Mouse (Mus musculus) naive thymus-derived CD4-positive, alpha-beta T cell, adult 5 months (primary cell): ENCODE data around the gene Olfr866. TPM values are rescaled to one million over a fixed set of nuclear protein-coding genes. Genes with fewer than 3 reads are reported as not detected.

Experiments
- polyA plus RNA-seq: library from polyadenylated mRNA; unstranded; fragments of 100-300 nt; shearing (Covaris generic); gene quantifications from one replicate; pipeline ENCODE4 v1.2.1, GENCODE M21; 2017

The Olfr866 gene
- polyA plus RNA-seq, result not detected

DNA sequence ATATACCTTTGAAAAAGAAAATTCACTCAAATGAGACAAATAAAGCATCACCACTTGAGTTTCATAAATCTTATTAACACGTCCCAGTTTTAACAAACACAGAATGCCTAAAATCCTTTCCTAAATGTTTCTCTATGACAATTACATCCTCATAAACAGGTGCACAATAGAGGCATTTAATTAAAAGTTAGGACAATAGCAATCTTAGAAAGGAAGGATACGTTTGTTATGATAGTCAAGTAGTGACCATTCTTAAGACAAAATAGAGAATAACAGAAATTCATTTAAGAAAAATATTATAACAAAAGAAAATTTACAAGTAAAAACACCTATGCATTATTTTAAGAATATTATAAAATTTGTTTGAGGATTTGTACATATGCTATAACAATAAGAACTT lies at the start of gene Olfr866:
Gene Olfr866 (minus strand): TSS at position 101 of the 400 bp plus-strand sequence.

DNA sequence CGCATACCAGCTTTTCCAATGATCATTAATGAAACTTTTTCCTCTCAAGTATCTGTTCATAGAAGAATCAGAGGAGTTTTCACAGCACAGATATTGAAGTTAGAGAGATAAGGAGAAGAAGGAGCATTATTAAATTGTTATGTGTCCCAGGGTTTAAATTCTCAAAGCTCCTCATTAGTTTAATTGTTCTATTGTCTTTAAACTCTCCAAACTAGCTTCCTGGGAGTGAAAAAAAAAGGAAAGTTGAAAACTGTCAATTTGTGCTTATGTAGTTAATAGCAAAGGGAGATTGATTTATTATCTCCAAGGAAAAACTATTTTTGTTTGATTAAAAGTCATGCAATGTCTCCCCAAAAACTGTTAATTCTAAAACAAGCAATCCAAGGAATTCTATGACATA lies 29.6 kb upstream of the Olfr866 start, which contains the start of gene Olfr867:
Gene Olfr867 (minus strand): TSS at position 101 of the 400 bp plus-strand sequence.

Other genes with a start within 250 kb of the Olfr866 start
- gene Olfr58, start 247.8 kb downstream of the Olfr866 start, polyA plus RNA-seq, result not detected
- gene Olfr859, start 223.1 kb downstream of the Olfr866 start, polyA plus RNA-seq, result 0.26 TPM
- 0.20 TPM for gene Olfr860, start 178.3 kb downstream of the Olfr866 start, polyA plus RNA-seq
- gene Olfr862, start 140.0 kb downstream of the Olfr866 start, polyA plus RNA-seq, result 0.34 TPM
- 1.5 TPM for gene Olfr77, start 111.2 kb downstream of the Olfr866 start, polyA plus RNA-seq
- not detected for gene Olfr867, start 29.5 kb upstream of the Olfr866 start, polyA plus RNA-seq
- gene Olfr868, start 70.6 kb upstream of the Olfr866 start, polyA plus RNA-seq, result not detected
- not detected for gene Olfr869, start 101.0 kb upstream of the Olfr866 start, polyA plus RNA-seq
- not detected for gene Olfr870, start 146.0 kb upstream of the Olfr866 start, polyA plus RNA-seq
- not detected for gene Olfr871, start 184.2 kb upstream of the Olfr866 start, polyA plus RNA-seq
- gene Olfr872, start 209.1 kb upstream of the Olfr866 start, polyA plus RNA-seq, result 0.24 TPM